Mouse (Mus musculus) hindbrain, embryonic 16.5 days (tissue): ENCODE results near the gene Zbtb25. TPM values are rescaled to one million over a fixed set of nuclear protein-coding genes. Genes with fewer than 3 reads are reported as not detected.

ENCODE experiments used
- ATAC-seq: fragments of 200-750 bp; cut with Nextera tagmentation; 2 replicates; pipeline ENCODE4 v1.8.0; 2017; ENCODE audit warnings: moderate TSS enrichment, moderate library complexity
- H3K27ac ChIP-seq: fragments of 300-500 bp; sonication (generic); 2 replicates; pipeline ENCODE4 v1.5.1; 2014; ENCODE audit warnings: low read depth, mild to moderate bottlenecking, control low read depth, low read length, moderate library complexity
- H3K27me3 ChIP-seq: fragments of 300-500 bp; sonication (generic); replicated peaks from 2 replicates; pipeline ENCODE4 v1.6.1; 2014; ENCODE audit warnings: low read length; ENCODE audit not compliant: control insufficient read depth, insufficient read depth
- H3K36me3 ChIP-seq: fragments of 300-500 bp; sonication (generic); 2 replicates; pipeline ENCODE4 v1.6.1; 2014; ENCODE audit warnings: mild to moderate bottlenecking, low read length, moderate library complexity, mixed read lengths; ENCODE audit not compliant: control insufficient read depth, insufficient read depth
- H3K4me1 ChIP-seq: fragments of 300-500 bp; sonication (generic); 2 replicates; pipeline ENCODE4 v1.6.1; 2014; ENCODE audit warnings: low read depth, low read length; ENCODE audit not compliant: control insufficient read depth, insufficient read depth
- H3K4me2 ChIP-seq: fragments of 300-500 bp; sonication (generic); 2 replicates; pipeline ENCODE4 v1.6.1; 2014; ENCODE audit warnings: mild to moderate bottlenecking, low read length, control low read depth, moderate library complexity
- H3K4me3 ChIP-seq: fragments of 300-500 bp; sonication (generic); 2 replicates; pipeline ENCODE4 v1.5.1; 2014; ENCODE audit warnings: mild to moderate bottlenecking, low read length, control low read depth, moderate library complexity
- H3K9ac ChIP-seq: fragments of 300-500 bp; sonication (generic); 2 replicates; pipeline ENCODE4 v1.6.1; 2014; ENCODE audit warnings: low read depth, mild to moderate bottlenecking, control low read depth, low read length, moderate library complexity
- H3K9me3 ChIP-seq: fragments of 300-500 bp; sonication (generic); 2 replicates; pipeline ENCODE4 v1.6.1; 2014; ENCODE audit warnings: mild to moderate bottlenecking, low read length, moderate library complexity; ENCODE audit not compliant: control insufficient read depth
- WGBS: fragments of 180-500 bp; shearing (Covaris S2); extraction: QIAGEN DNeasy Blood & Tissue Kit; methylation state at CpG from one replicate; pipeline ENCODE4 v1.1.7; 2014; 5-methylcytosine and 5-hydroxymethylcytosine counted together
- polyA plus RNA-seq: library from polyadenylated mRNA; unstranded; fragments of >200 nt; fragmentation: Nextera tagmentation; extraction: Ambion mirVana; gene quantifications from 2 replicates; pipeline ENCODE4 v1.2.1, GENCODE M21; 2015

Gene Zbtb25
- polyA plus RNA-seq, 1 experiment from 2014 or later = 12.6 TPM

- Histone ChIP-seq H3K27me3 (no peaks in the 10 kb centered on the region), H3K27ac (no peak overlapping the region), H3K4me3 (peak overlapping the region; percentile 97), H3K9me3 (no peaks in the 10 kb centered on the region), H3K4me1 (peaks cover 25% of the 10 kb centered on the region), H3K36me3 (no peaks in the 10 kb centered on the region), H3K4me2 (peak overlapping the region; percentile 88), H3K9ac (no peak overlapping the region)
- ATAC-seq = no peak
- WGBS = 47% methylated on average over 7 of the region's 7 CpGs
These were observed 2.6 kb upstream of the Zbtb25 start for GRCm38 (mm10) chr12:76372046-76372445.

GRCm38 (mm10) chr12:76370831-76371571 lies 1.6 kb upstream of the Zbtb25 start:
- H3K4me1 ChIP-seq = peaks cover 27% of the 10 kb centered on the region
- under 1% methylated on average over 60 of the region's 63 CpGs for WGBS
- peak; percentile 21; the same call in 1 of the 2 replicates for ATAC-seq

GRCm38 (mm10) chr12:76369978-76370830 lies 802 bp upstream of the Zbtb25 start, which contains the start of gene Zbtb1:
TSS of gene Zbtb1 (plus strand) at chr12:76370266.
- peak within 1 kb of the TSS; percentile 100 for H3K9ac ChIP-seq
- WGBS = under 1% methylated on average over 84 of the region's 99 CpGs
- no peaks in the 10 kb centered on the region for H3K36me3 ChIP-seq
- H3K9me3 ChIP-seq = no peaks in the 10 kb centered on the region
- H3K27me3 ChIP-seq = no peaks in the 10 kb centered on the region
- peak within 1 kb of the TSS; percentile 97 for H3K4me3 ChIP-seq
- H3K4me2 ChIP-seq = peak within 1 kb of the TSS; percentile 88
- peak; percentile 52 for ATAC-seq
- peaks cover 27% of the 10 kb centered on the region for H3K4me1 ChIP-seq
- peak within 1 kb of the TSS; percentile 99 for H3K27ac ChIP-seq

More at GRCm38 (mm10) chr12:76370831-76371571, 1.6 kb upstream of the Zbtb25 start:
- no peaks in the 10 kb centered on the region for H3K36me3 ChIP-seq
- H3K9ac ChIP-seq = peak overlapping the region; percentile 100
- H3K27me3 ChIP-seq = no peaks in the 10 kb centered on the region
- peak overlapping the region; percentile 99 for H3K27ac ChIP-seq
- no peaks in the 10 kb centered on the region for H3K9me3 ChIP-seq
- peak overlapping the region; percentile 97 for H3K4me3 ChIP-seq
- H3K4me2 ChIP-seq = peak overlapping the region; percentile 88

- no peaks in the 10 kb centered on the region for H3K27me3 ChIP-seq
- H3K9ac ChIP-seq = peak overlapping the region; percentile 100
- H3K4me2 ChIP-seq = peak overlapping the region; percentile 88
- peaks cover 27% of the 10 kb centered on the region for H3K4me1 ChIP-seq
- no peaks in the 10 kb centered on the region for H3K36me3 ChIP-seq
- peak; percentile 48 for ATAC-seq
- under 1% methylated on average over 24 of the region's 26 CpGs for WGBS
- H3K4me3 ChIP-seq = peak overlapping the region; percentile 97
- H3K27ac ChIP-seq = peak overlapping the region; percentile 99
- H3K9me3 ChIP-seq = no peaks in the 10 kb centered on the region
These were observed 604 bp downstream of the Zbtb25 start for GRCm38 (mm10) chr12:76368790-76369205.

GRCm38 (mm10) chr12:76368201-76368789 lies 1.1 kb downstream of the Zbtb25 start:
- ATAC-seq = no peak
- H3K9ac ChIP-seq = peak overlapping the region; percentile 100
- H3K9me3 ChIP-seq = no peaks in the 10 kb centered on the region
- no peaks in the 10 kb centered on the region for H3K27me3 ChIP-seq
- peak overlapping the region; percentile 99 for H3K27ac ChIP-seq
- peaks cover 27% of the 10 kb centered on the region for H3K4me1 ChIP-seq
- peak overlapping the region; percentile 97 for H3K4me3 ChIP-seq
- no peaks in the 10 kb centered on the region for H3K36me3 ChIP-seq
- 8% methylated on average over 9 of the region's 9 CpGs for WGBS
- peak overlapping the region; percentile 88 for H3K4me2 ChIP-seq

GRCm38 (mm10) chr12:76367096-76367995 lies 2.1 kb downstream of the Zbtb25 start:
- Histone ChIP-seq H3K36me3 (no peaks in the 10 kb centered on the region), H3K9ac (0 out of 2 replicates have a peak overlapping the region, but pooled peaks have one; percentile 100), H3K4me1 (peaks cover 27% of the 10 kb centered on the region), H3K4me2 (peak overlapping the region; percentile 88), H3K27me3 (no peaks in the 10 kb centered on the region), H3K27ac (0 out of 2 replicates have a peak overlapping the region, but pooled peaks have one; percentile 34), H3K4me3 (peak overlapping the region; percentile 5; the same call in 1 of the 2 replicates), H3K9me3 (no peaks in the 10 kb centered on the region)
- ATAC-seq = no peak
- WGBS = 24% methylated on average over 14 of the region's 14 CpGs

- Histone ChIP-seq H3K4me3 (no peak overlapping the region), H3K27me3 (no peaks in the 10 kb centered on the region), H3K4me1 (peaks cover 21% of the 10 kb centered on the region), H3K4me2 (no peak overlapping the region), H3K9me3 (no peaks in the 10 kb centered on the region), H3K36me3 (no peaks in the 10 kb centered on the region), H3K9ac (no peak overlapping the region), H3K27ac (no peak overlapping the region)
- ATAC-seq = no peak
- 84% methylated on average over 3 of the region's 3 CpGs for WGBS
These were observed 3.1 kb downstream of the Zbtb25 start for GRCm38 (mm10) chr12:76366276-76366675.

GRCm38 (mm10) chr12:76362303-76362676 lies 7.1 kb downstream of the Zbtb25 start:
- no peak overlapping the region for H3K4me3 ChIP-seq
- H3K27ac ChIP-seq = no peak overlapping the region
- no peak for ATAC-seq
- H3K9ac ChIP-seq = no peak overlapping the region
- no peaks in the 10 kb centered on the region for H3K9me3 ChIP-seq
- no peaks in the 10 kb centered on the region for H3K27me3 ChIP-seq
- H3K4me1 ChIP-seq = peaks cover 8% of the 10 kb centered on the region
- H3K36me3 ChIP-seq = no peaks in the 10 kb centered on the region
- no peak overlapping the region for H3K4me2 ChIP-seq
- 88% methylated on average over 9 of the region's 9 CpGs for WGBS
